Mouse (Mus musculus) midbrain, embryonic 14.5 days (tissue): ENCODE results near the gene Trp53. TPM values are rescaled to one million over a fixed set of nuclear protein-coding genes. Genes with fewer than 3 reads are reported as not detected.
A peak's percentile ranks its signal among the peaks of the same experiment; 100 is the strongest.

Source experiments
- ATAC-seq: fragments of 200-750 bp; cut with Nextera tagmentation; 2 replicates; pipeline ENCODE4 v1.8.0; 2017; ENCODE audit warnings: moderate number of reproducible peaks, moderate library complexity; ENCODE audit not compliant: low FRiP score, low TSS enrichment
- DNase-seq: peaks from one replicate; pipeline ENCODE4 v3.0.0-alpha.2; 2015
- H3K27ac ChIP-seq: fragments of 300-500 bp; sonication (generic); replicated peaks from 2 replicates; pipeline ENCODE4 v1.5.1; 2014; ENCODE audit warnings: mild to moderate bottlenecking, low read depth, low read length, moderate library complexity
- H3K27me3 ChIP-seq: fragments of 300-500 bp; sonication (generic); 2 replicates; pipeline ENCODE4 v1.6.1; 2014; ENCODE audit warnings: low read length, control low read depth, mixed read lengths; ENCODE audit not compliant: control insufficient read depth, insufficient read depth
- H3K36me3 ChIP-seq: fragments of 300-500 bp; sonication (generic); 2 replicates; pipeline ENCODE4 v1.6.1; 2014; ENCODE audit warnings: low read length, control low read depth; ENCODE audit not compliant: control insufficient read depth, insufficient read depth
- H3K4me1 ChIP-seq: fragments of 300-500 bp; sonication (generic); 2 replicates; pipeline ENCODE4 v1.6.1; 2014; ENCODE audit warnings: mild to moderate bottlenecking, antibody characterized with exemption, low read length, control low read depth; ENCODE audit not compliant: control insufficient read depth, insufficient read depth
- H3K4me2 ChIP-seq: fragments of 300-500 bp; sonication (generic); 2 replicates; pipeline ENCODE4 v1.6.1; 2014; ENCODE audit warnings: mild to moderate bottlenecking, low read length, moderate library complexity
- H3K4me3 ChIP-seq: fragments of 300-500 bp; sonication (generic); replicated peaks from 2 replicates; pipeline ENCODE4 v1.5.1; 2014; ENCODE audit warnings: low read depth, low read length
- H3K9ac ChIP-seq: fragments of 300-500 bp; sonication (generic); replicated peaks from 2 replicates; pipeline ENCODE4 v1.6.1; 2014; ENCODE audit warnings: mild to moderate bottlenecking, low read length, moderate library complexity
- H3K9me3 ChIP-seq: fragments of 300-500 bp; sonication (generic); 2 replicates; pipeline ENCODE4 v1.6.1; 2016; ENCODE audit warnings: low read length, control low read depth, mixed read lengths; ENCODE audit not compliant: control insufficient read depth
- WGBS: fragments of 180-500 bp; shearing (Covaris S2); extraction: QIAGEN DNeasy Blood & Tissue Kit; methylation state at CpG from one replicate; pipeline ENCODE4 v1.1.7; 2014; 5-methylcytosine and 5-hydroxymethylcytosine counted together
- polyA plus RNA-seq: library from polyadenylated mRNA; unstranded; fragments of >200 nt; fragmentation: Nextera tagmentation; extraction: Ambion mirVana; gene quantifications from 2 replicates; pipeline ENCODE4 v1.2.1, GENCODE M21; 2014

Trp53 gene
- polyA plus RNA-seq, 1 experiment from 2014 or later: 69.2 TPM

GRCm38 (mm10) chr11:69558756-69559155, 21.4 kb upstream of the Trp53 start:
- H3K4me2 ChIP-seq: peak overlapping the region; percentile 66
- H3K4me3 ChIP-seq: peak overlapping the region; percentile 76
- DNase-seq (no peak), ATAC-seq (no peak)
- no peaks in the 10 kb centered on the region for H3K9me3 ChIP-seq
- no peaks in the 10 kb centered on the region for H3K27me3 ChIP-seq
- 17% methylated on average over 6 of the region's 6 CpGs for WGBS
- H3K27ac ChIP-seq: 0 out of 2 replicates have a peak overlapping the region, but pooled peaks have one; percentile 86
- peak overlapping the region; percentile 92 for H3K9ac ChIP-seq
- peaks cover 44% of the 10 kb centered on the region for H3K36me3 ChIP-seq
- H3K4me1 ChIP-seq: peaks cover 67% of the 10 kb centered on the region

- Histone ChIP-seq H3K4me2 (peak overlapping the region; percentile 66), H3K27me3 (no peaks in the 10 kb centered on the region), H3K36me3 (peaks cover 41% of the 10 kb centered on the region), H3K9me3 (no peaks in the 10 kb centered on the region), H3K4me3 (peak overlapping the region; percentile 76), H3K4me1 (peaks cover 63% of the 10 kb centered on the region), H3K9ac (peak overlapping the region; percentile 92), H3K27ac (peak overlapping the region; percentile 86)
- WGBS: 8% methylated on average over 5 of the region's 5 CpGs
- no peak for DNase-seq
- no peak for ATAC-seq
Measured at GRCm38 (mm10) chr11:69559183-69559582, 21.0 kb upstream of the Trp53 start.

- H3K4me3 ChIP-seq: peak within 1 kb of the TSS; percentile 76
- peak; percentile 89 for DNase-seq
- H3K27me3 ChIP-seq: no peaks in the 10 kb centered on the region
- H3K9ac ChIP-seq: peak within 1 kb of the TSS; percentile 92
- WGBS: 2% methylated on average over 58 of the region's 59 CpGs
- H3K9me3 ChIP-seq: no peaks in the 10 kb centered on the region
- H3K4me2 ChIP-seq: peak within 1 kb of the TSS; percentile 66
- H3K4me1 ChIP-seq: peaks cover 57% of the 10 kb centered on the region
- H3K27ac ChIP-seq: peak within 1 kb of the TSS; percentile 86
- peaks cover 38% of the 10 kb centered on the region for H3K36me3 ChIP-seq
- peak; percentile 53 for ATAC-seq
Measured at GRCm38 (mm10) chr11:69559851-69560765, 20.1 kb upstream of the Trp53 start, which contains the start of gene Efnb3. TSS of gene Efnb3 (minus strand) at chr11:69560205.

GRCm38 (mm10) chr11:69560896-69561854, 19.0 kb upstream of the Trp53 start:
- peak overlapping the region; percentile 86 for H3K27ac ChIP-seq
- ATAC-seq: peak; percentile 63; the same call in 1 of the 2 replicates
- H3K9ac ChIP-seq: peak overlapping the region; percentile 92
- peaks cover 34% of the 10 kb centered on the region for H3K36me3 ChIP-seq
- H3K4me3 ChIP-seq: peak overlapping the region; percentile 76
- H3K9me3 ChIP-seq: no peaks in the 10 kb centered on the region
- H3K4me2 ChIP-seq: peak overlapping the region; percentile 66
- no peaks in the 10 kb centered on the region for H3K27me3 ChIP-seq
- H3K4me1 ChIP-seq: peaks cover 50% of the 10 kb centered on the region
- WGBS: 12% methylated on average over 16 of the region's 16 CpGs
- DNase-seq: peak; percentile 83

DNA sequence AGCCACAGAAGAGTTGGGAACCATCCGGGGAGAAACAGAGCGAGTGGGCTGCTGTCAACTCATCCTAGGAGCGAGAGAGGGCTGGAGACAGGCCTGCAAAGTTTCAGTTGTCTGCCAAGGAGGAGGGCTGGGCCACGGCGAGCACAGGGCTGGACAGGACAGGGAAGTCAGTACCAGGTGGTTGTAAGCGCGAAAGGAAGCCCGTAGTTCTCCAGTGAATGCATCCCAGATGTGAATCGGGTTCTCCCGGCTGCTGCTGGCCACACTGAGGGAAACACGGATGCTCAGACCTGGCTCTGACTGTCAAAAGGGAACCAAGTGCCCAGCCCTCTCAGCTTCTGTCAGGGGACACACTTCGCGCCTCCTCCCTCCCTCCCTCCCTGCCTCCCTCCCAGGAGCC, 16.8 kb upstream of the Trp53 start:
- peaks cover 33% of the 10 kb centered on the region for H3K36me3 ChIP-seq
- no peak for ATAC-seq
- no peak overlapping the region for H3K4me3 ChIP-seq
- DNase-seq: no peak
- no peak overlapping the region for H3K4me2 ChIP-seq
- no peaks in the 10 kb centered on the region for H3K27me3 ChIP-seq
- WGBS: 93% methylated on average over 13 of the region's 13 CpGs
- no peaks in the 10 kb centered on the region for H3K9me3 ChIP-seq
- H3K9ac ChIP-seq: no peak overlapping the region
- H3K27ac ChIP-seq: no peak overlapping the region
- peaks cover 28% of the 10 kb centered on the region for H3K4me1 ChIP-seq

GRCm38 (mm10) chr11:69564391-69564790, 15.8 kb upstream of the Trp53 start:
- no peak for DNase-seq
- ATAC-seq: no peak
- H3K36me3 ChIP-seq: peaks cover 37% of the 10 kb centered on the region
- no peaks in the 10 kb centered on the region for H3K9me3 ChIP-seq
- no peak overlapping the region for H3K9ac ChIP-seq
- H3K27me3 ChIP-seq: no peaks in the 10 kb centered on the region
- peaks cover 18% of the 10 kb centered on the region for H3K4me1 ChIP-seq
- whole genome bisulfite sequencing: 44% methylated on average over 3 of the region's 3 CpGs
- H3K27ac ChIP-seq: no peak overlapping the region
- H3K4me2 ChIP-seq: no peak overlapping the region
- no peak overlapping the region for H3K4me3 ChIP-seq

- no peak for DNase-seq
- H3K36me3 ChIP-seq: peaks cover 41% of the 10 kb centered on the region
- H3K4me2 ChIP-seq: no peak overlapping the region
- no peaks in the 10 kb centered on the region for H3K9me3 ChIP-seq
- ATAC-seq: no peak
- WGBS: 91% methylated on average over 8 of the region's 8 CpGs
- H3K4me1 ChIP-seq: peaks cover 17% of the 10 kb centered on the region
- no peak overlapping the region for H3K4me3 ChIP-seq
- no peaks in the 10 kb centered on the region for H3K27me3 ChIP-seq
- no peak overlapping the region for H3K27ac ChIP-seq
- H3K9ac ChIP-seq: no peak overlapping the region
Measured at GRCm38 (mm10) chr11:69565131-69565530, 15.0 kb upstream of the Trp53 start.

DNA sequence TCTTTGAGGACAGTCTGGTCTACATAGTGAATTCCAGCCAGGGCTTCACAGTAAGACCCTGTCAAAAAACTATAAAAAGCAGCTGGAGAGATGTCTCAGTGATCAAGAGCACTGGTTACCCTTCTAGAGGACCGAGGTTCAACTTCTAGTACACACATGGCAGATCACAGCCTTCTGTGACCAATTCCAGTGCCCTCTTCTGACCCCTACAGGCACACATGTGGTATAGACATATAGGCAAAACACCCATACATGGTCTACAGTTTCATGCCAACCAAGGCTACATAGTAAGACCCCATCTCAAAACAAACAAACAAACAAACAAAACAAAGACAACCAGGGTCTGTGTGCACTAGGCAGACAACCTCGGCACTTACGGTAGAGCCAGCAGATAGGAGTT, 4.9 kb upstream of the Trp53 start:
- Histone ChIP-seq H3K9ac (no peak overlapping the region), H3K27ac (no peak overlapping the region), H3K4me1 (peaks cover 20% of the 10 kb centered on the region), H3K9me3 (no peaks in the 10 kb centered on the region), H3K27me3 (no peaks in the 10 kb centered on the region), H3K36me3 (peaks cover 25% of the 10 kb centered on the region), H3K4me3 (no peak overlapping the region), H3K4me2 (no peak overlapping the region)
- 62% methylated on average over 3 of the region's 3 CpGs for WGBS
- peak; percentile 65 for DNase-seq
- ATAC-seq: no peak
